Mouse (Mus musculus) forebrain, embryonic 11.5 days (tissue): ENCODE data around the gene Nat8f6. TPM values are rescaled to one million over a fixed set of nuclear protein-coding genes. Genes with fewer than 3 reads are reported as not detected.
"Not testable (repeated sequence)": the region's sequence is repeated elsewhere in the genome, so short reads cannot be mapped to it uniquely, and the experiment has no call there.

Experiments
- ATAC-seq: fragments of 200-750 bp; cut with Nextera tagmentation; replicated peaks from 2 replicates; pipeline ENCODE4 v1.8.0; 2017; ENCODE audit warnings: moderate TSS enrichment; ENCODE audit not compliant: low FRiP score
- DNase-seq: peaks from one replicate; pipeline ENCODE4 v3.0.0-alpha.2; 2017; ENCODE audit warnings: low spot score
- H3K27ac ChIP-seq: fragments of 300-500 bp; sonication (generic); 2 replicates; pipeline ENCODE4 v1.5.1; 2014; ENCODE audit warnings: low read depth, low read length
- H3K27me3 ChIP-seq: fragments of 300-500 bp; sonication (generic); 2 replicates; pipeline ENCODE4 v1.6.1; 2014; ENCODE audit warnings: mild to moderate bottlenecking, low read length, mixed read lengths; ENCODE audit not compliant: control insufficient read depth, insufficient read depth
- H3K36me3 ChIP-seq: fragments of 300-500 bp; sonication (generic); 2 replicates; pipeline ENCODE4 v1.6.1; 2014; ENCODE audit warnings: mild to moderate bottlenecking, low read length, moderate library complexity, mixed read lengths; ENCODE audit not compliant: control insufficient read depth, insufficient read depth
- H3K4me1 ChIP-seq: fragments of 300-500 bp; sonication (generic); replicated peaks from 2 replicates; pipeline ENCODE4 v1.6.1; 2014; ENCODE audit warnings: low read length, mixed read lengths; ENCODE audit not compliant: control insufficient read depth, insufficient read depth
- H3K4me2 ChIP-seq: fragments of 300-500 bp; sonication (generic); 2 replicates; pipeline ENCODE4 v1.6.1; 2014; ENCODE audit warnings: low read depth, mild to moderate bottlenecking, low read length, moderate library complexity, mixed read lengths; ENCODE audit not compliant: severe bottlenecking
- H3K4me3 ChIP-seq: fragments of 300-500 bp; sonication (generic); 2 replicates; pipeline ENCODE4 v1.5.1; 2014; ENCODE audit warnings: low read depth, low read length
- H3K9ac ChIP-seq: fragments of 300-500 bp; sonication (generic); 2 replicates; pipeline ENCODE4 v1.6.1; 2014; ENCODE audit warnings: low read length
- H3K9me3 ChIP-seq: fragments of 300-500 bp; sonication (generic); 2 replicates; pipeline ENCODE4 v1.6.1; 2016; ENCODE audit warnings: low read length, mixed read lengths; ENCODE audit not compliant: control insufficient read depth
- WGBS: fragments of 180-500 bp; shearing (Covaris S2); extraction: QIAGEN DNeasy Blood & Tissue Kit; methylation state at CpG from one replicate; pipeline ENCODE4 v1.1.7; 2014; 5-methylcytosine and 5-hydroxymethylcytosine counted together
- polyA plus RNA-seq: library from polyadenylated mRNA; unstranded; fragments of >200 nt; fragmentation: Nextera tagmentation; extraction: Ambion mirVana; gene quantifications from 2 replicates; pipeline ENCODE4 v1.2.1, GENCODE M21; 2014

Nat8f6 gene
- polyA plus RNA-seq, 1 experiment from 2014 or later: not detected

DNA sequence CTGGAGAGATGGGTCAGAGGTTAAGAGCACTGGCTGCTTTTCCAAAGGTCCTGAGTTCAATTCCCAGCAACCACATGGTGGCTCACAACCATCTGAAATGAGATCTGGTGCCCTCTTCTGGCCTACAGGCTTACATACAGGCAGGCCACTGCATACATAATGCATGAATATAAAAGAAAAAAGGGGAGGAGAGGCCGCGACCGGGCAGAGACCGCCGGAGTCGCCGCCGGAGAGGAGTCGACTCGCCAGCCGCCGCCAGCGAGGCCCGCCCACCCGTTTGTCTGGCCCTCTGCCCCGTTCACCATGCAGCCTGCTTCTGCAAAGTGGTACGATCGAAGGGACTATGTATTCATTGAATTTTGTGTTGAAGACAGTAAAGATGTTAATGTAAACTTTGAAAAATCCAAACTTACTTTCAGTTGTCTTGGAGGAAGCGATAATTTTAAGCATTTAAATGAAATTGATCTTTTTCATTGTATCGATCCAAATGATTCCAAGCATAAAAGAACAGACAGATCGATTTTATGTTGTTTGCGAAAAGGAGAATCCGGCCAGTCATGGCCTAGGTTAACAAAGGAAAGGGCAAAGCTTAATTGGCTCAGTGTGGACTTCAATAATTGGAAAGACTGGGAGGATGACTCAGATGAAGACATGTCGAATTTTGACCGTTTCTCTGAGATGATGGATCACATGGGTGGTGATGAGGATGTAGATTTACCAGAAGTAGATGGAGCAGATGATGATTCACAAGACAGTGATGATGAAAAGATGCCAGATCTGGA is 23.1 kb upstream of the Nat8f6 start:
- WGBS: 67% methylated on average over 25 of the region's 25 CpGs
- not testable (repeated sequence) for H3K9ac ChIP-seq, DNase-seq

DNA sequence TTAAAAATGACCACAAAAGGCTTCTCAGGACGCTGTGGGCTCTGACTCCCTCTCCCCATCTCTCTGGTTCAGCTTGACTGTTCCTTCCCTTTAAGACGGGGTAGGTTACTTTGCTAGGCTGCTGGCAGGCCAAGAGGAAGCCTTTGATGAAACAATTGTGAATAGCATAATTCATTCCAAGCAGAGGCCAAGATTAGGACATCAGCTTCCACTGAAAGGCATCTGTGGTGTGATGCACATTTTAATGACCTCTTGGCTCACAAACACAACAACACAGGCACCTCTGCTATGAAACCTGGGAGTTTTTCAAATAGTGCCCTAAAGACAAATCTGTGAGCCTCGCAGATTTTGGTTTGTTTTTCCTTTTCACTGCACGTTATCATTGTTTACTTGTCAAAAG is 19.2 kb upstream of the Nat8f6 start:
- no peak for DNase-seq
- Histone ChIP-seq H3K36me3 (no peaks in the 10 kb centered on the region), H3K4me2 (no peak overlapping the region), H3K27ac (no peak overlapping the region), H3K27me3 (no peaks in the 10 kb centered on the region), H3K4me1 (no peaks in the 10 kb centered on the region), H3K9ac (no peak overlapping the region), H3K9me3 (no peaks in the 10 kb centered on the region), H3K4me3 (no peak overlapping the region)
- WGBS: 37% methylated on average over 4 of the region's 4 CpGs
- ATAC-seq: no peak

More for the DNA sequence above, 23.1 kb upstream of the Nat8f6 start:
- H3K4me1 ChIP-seq, H3K36me3 ChIP-seq, H3K4me2 ChIP-seq, H3K4me3 ChIP-seq, H3K27ac ChIP-seq, H3K27me3 ChIP-seq, ATAC-seq, H3K9me3 ChIP-seq: not testable (repeated sequence)

DNA sequence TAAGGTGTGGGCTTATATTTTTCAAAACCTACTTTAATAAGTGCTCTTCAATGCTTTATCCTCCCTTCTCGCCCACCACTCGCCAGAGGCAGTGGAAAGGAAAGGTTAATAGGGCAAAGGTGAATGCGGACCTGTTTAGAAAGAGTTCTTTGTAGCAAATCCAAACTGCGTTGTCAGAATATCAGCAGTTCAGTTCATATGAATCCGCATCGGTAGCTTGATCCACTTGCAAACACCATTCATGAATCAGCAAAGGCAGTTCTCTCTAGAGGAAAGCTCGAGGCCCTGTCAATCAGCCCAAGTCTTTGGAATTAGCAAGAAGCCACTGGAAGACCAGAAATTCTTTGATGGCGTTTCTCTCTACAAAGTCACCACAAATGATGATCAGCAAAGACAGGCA is 17.9 kb upstream of the Nat8f6 start:
- DNase-seq (no peak), ATAC-seq (no peak)
- 32% methylated on average over 8 of the region's 8 CpGs for WGBS
- Histone ChIP-seq H3K27ac (no peak overlapping the region), H3K9me3 (no peaks in the 10 kb centered on the region), H3K27me3 (no peaks in the 10 kb centered on the region), H3K36me3 (no peaks in the 10 kb centered on the region), H3K9ac (no peak overlapping the region), H3K4me3 (no peak overlapping the region), H3K4me1 (no peaks in the 10 kb centered on the region), H3K4me2 (no peak overlapping the region)

DNA sequence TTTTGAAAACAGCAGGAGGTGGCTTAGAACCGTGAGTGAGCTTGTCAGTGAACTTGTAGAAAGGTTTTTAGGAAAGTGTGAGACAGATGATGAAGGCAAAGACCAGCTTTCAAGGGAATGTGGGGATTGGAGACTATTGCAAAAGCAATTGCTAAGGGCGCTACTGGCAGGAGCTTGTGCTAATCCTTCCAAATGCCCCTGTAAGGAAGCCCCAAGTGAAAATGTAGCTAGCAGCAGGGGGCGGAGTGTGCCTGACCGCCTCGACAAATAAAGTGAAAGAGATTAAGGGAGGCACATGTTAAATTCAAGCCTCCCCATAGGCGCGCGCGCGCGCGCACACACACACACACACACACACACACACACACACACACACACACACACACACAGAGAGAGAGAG is 16.6 kb upstream of the Nat8f6 start:
- 13% methylated on average over 12 of the region's 12 CpGs for WGBS
- DNase-seq (peak; percentile 74), ATAC-seq (0 out of 2 replicates have a peak, but pooled peaks have one; percentile 53)
- not testable (repeated sequence) for H3K27ac ChIP-seq, H3K9me3 ChIP-seq, H3K4me1 ChIP-seq, H3K36me3 ChIP-seq, H3K4me3 ChIP-seq, H3K9ac ChIP-seq, H3K27me3 ChIP-seq
- H3K4me2 ChIP-seq: 0 out of 2 replicates have a peak overlapping the region, but pooled peaks have one; percentile 2

DNA sequence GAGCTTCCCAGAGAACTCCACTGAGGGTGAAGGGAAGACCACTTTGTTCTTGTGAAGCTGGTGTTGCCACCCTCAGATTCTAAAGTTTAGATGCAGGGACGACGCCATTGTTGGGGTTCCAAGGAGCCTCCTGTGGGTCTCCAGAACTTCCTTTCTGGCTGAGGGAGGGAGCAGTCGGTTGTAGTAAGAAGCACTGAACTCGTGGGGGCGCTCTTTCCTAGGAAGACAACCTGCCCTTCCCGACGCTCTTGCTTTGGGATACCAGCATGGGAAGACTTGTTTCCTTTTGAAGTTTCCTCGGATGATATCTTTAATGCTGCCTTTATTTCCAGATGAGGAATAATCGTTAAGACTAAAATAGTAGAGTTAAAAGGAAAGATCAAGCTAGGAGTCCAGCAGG is 16.1 kb upstream of the Nat8f6 start:
- peak; percentile 64 for DNase-seq
- H3K27ac ChIP-seq, H3K9me3 ChIP-seq, ATAC-seq, H3K27me3 ChIP-seq, H3K4me2 ChIP-seq, H3K36me3 ChIP-seq, H3K9ac ChIP-seq, H3K4me1 ChIP-seq, H3K4me3 ChIP-seq: not testable (repeated sequence)
- WGBS: 25% methylated on average over 8 of the region's 9 CpGs

DNA sequence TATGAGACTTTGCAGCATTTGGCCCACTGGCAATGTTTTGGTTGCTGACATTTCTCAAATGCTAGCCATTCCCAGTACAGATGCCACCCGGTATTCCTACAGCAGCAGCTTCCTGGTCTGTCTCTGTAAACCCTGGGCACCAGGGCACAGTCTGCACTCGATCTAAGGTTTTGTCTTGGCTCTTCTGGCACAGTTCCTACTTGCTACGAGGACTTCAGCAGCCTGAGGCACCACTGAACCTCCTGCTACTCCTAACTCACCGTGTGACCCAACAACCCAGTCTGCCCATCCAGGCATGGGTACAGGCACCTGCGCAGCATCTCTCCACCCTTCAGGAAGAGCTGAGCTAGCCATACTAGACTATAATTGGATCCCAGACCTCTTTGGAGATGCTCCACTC is 15.3 kb upstream of the Nat8f6 start:
- H3K4me2 ChIP-seq, ATAC-seq, DNase-seq, H3K27me3 ChIP-seq, H3K4me1 ChIP-seq, H3K9ac ChIP-seq, H3K36me3 ChIP-seq, H3K4me3 ChIP-seq, H3K27ac ChIP-seq, H3K9me3 ChIP-seq: not testable (repeated sequence)
- WGBS: 82% methylated on average over 5 of the region's 5 CpGs

DNA sequence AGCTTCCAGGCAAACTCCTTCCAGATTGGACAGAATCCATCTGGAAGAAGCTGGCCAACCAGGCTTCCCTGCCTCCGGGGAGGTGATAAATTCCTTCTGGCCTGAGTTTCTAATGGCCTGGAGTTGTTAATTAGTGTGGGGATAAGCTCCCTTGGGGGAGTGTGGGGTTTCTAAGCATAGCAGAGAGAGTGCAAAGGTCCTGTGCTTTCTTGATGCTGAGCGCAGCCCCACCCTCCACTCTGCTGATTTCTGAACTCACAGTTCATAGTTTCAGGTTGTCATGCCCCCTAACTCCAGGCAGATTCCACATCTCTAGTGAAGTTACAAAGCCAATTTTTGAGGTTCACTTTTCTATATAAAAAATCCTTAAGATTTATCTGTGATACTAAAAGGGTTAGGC is 14.3 kb upstream of the Nat8f6 start:
- H3K27ac ChIP-seq, H3K36me3 ChIP-seq, H3K4me1 ChIP-seq, H3K4me3 ChIP-seq, H3K9me3 ChIP-seq, ATAC-seq, DNase-seq, H3K27me3 ChIP-seq, H3K4me2 ChIP-seq, H3K9ac ChIP-seq: not testable (repeated sequence)
- WGBS: 82% methylated on average over 1 of the region's 2 CpGs

DNA sequence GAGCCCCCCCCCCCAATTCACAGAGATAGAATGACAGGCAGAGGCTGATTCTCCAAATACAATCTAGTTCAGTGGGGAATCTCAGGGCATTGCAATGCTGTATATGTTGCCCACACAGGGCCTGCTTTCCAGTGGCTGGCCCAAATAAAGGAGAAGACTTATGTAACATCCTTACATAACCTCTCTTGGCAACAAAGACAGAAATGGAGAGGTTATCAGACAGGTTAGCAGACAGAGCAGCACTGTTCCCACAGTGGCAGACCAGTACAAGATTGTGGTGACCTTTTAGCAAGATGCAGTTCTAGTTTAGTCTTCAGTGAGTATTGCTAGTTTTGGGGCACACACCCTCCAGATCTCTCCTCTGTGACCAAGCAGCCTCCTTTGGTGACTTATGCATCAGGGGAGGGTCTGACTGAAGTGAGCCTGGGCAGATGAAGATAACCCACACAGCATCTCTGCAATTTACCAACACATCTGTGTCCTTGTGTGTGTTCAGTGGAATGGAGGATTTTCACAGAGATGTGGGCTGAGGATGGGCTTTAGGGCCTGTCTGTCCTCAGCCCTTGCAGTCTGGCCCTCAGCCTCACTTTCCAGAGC is 13.8 kb upstream of the Nat8f6 start:
- H3K9ac ChIP-seq, DNase-seq, H3K27me3 ChIP-seq, ATAC-seq, H3K4me1 ChIP-seq, H3K4me3 ChIP-seq, H3K9me3 ChIP-seq, H3K4me2 ChIP-seq, H3K27ac ChIP-seq, H3K36me3 ChIP-seq: not testable (repeated sequence)

DNA sequence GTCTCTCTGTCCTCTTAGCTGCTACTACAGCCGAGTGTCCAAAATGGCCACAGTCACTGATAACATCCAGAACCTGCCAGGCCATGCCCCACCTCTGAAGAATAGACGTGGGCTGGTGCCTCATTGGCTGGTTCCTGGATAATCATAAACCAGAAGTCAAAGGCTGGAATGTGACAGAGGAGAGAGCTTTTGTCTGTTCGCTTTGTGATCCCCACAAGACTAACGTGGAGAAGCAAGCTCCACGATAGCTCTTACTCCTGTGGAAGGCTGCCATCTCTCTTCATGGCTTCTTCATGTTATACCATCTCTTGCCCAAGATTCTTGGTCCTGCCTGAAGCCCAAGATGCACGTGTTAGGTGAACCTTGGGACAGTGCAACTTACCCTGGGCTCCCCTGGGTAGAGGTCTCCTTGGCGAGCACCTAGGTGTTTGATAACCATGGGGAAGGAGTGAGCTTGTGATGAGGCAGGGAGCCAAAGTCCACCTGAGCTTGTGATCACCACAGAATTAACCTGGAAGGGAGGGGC is 11.1 kb upstream of the Nat8f6 start, which contains the start of gene Nat8:
Nat8 (minus strand) TSS at position 287 of the 526 bp plus-strand sequence.
- no peaks in the 10 kb centered on the region for H3K9me3 ChIP-seq
- no peak within 1 kb of the TSS for H3K4me2 ChIP-seq
- H3K27me3 ChIP-seq: no peaks in the 10 kb centered on the region
- H3K9ac ChIP-seq: no peak within 1 kb of the TSS
- no peaks in the 10 kb centered on the region for H3K36me3 ChIP-seq
- H3K4me1 ChIP-seq: no peaks in the 10 kb centered on the region
- no peak for DNase-seq
- no peak for ATAC-seq
- no peak within 1 kb of the TSS for H3K27ac ChIP-seq
- 82% methylated on average over 7 of the region's 7 CpGs for WGBS
- no peak within 1 kb of the TSS for H3K4me3 ChIP-seq
